Comparison of ENCODE assay signal across 9 mouse cellular contexts in the genomic region with DNA sequence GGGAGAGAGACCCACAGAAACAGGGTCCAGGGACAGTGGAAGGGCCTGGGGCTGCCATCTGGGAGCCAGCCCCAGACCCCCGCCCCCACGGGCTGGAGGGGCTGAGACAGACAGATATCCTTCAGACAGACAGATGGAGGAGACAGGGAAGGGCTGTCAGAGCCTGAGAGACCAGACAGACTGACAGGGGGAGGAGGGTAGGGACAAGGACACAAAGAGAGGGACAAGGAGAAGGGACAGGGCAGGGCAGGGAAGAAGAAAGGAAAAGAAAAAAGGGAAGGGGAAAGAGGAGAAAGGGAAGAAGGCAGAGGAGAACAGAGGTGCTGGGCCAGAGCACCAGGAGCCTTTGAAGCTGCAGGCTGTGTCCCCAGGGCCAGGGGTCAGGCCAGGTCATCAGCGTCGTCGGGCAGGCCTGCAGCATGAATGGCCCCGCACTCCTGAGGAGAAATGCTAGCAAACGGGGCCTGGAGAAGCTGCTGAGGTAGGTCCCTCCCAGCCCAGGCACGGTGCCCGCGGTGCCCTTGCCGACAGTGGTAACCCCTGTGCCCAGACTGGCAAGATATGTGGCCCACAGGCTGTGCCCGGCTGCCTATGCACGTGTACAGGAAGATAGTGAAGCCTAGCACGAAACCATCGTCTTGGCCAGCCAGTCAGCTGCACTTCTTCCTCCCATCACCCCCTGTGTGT. TPM values are rescaled to one million over a fixed set of nuclear protein-coding genes. Genes with fewer than 3 reads are reported as not detected.
DNase-seq lines count a peak whose midpoint lies in the region; ATAC-seq and TF ChIP-seq lines count a peak whose summit lies in the region.
"Had no signal": no experiment of that assay in that cellular context is flagged by ENCODE, and none has a peak within 500 bp of the region (broad histone marks: within the 10 kb centered on the region; RNA-seq: fewer than 3 reads in every experiment).

No protein-coding gene starts in this region.

- H3K4me3 ChIP-seq in intestine, embryonic 15.5 days (replicated peaks), result peak overlapping the region; percentile 38
- peak overlapping the region; percentile 17 for H3K4me3 ChIP-seq in stomach, postnatal 0 days (ENCODE audit: low read depth, low read length)
- H3K4me3 ChIP-seq: liver, embryonic 13.5 days had no signal

- peaks cover 34% of the 10 kb centered on the region for H3K4me1 ChIP-seq in intestine, embryonic 15.5 days (replicated peaks)
- peaks cover 8% of the 10 kb centered on the region for H3K4me1 ChIP-seq in stomach, postnatal 0 days (replicated peaks; ENCODE audit: control insufficient read depth, insufficient read depth)
- H3K4me1 ChIP-seq: liver, embryonic 13.5 days had no signal

- no peak for TF ChIP-seq EP300 in stomach, postnatal 0 days (optimal IDR thresholded peaks at IDR 0.05)

- no peak for ATAC-seq in intestine, embryonic 15.5 days
- no peak for ATAC-seq in stomach, postnatal 0 days (ENCODE audit: low FRiP score, low TSS enrichment)

- DNase-seq in adrenal gland, postnatal 10 days, result peak; percentile 60
- DNase-seq in adrenal gland, postnatal 4 days (ENCODE audit: low spot score in 2 of 2), result no peak
- DNase-seq in ovary, postnatal 36 days (ENCODE audit: low spot score), result peak; percentile 57
- no peak for DNase-seq in ovary, postnatal 14 days (ENCODE audit: low spot score)
- peak; percentile 10 for DNase-seq in stomach, postnatal 0 days (ENCODE audit: low spot score)
- DNase-seq in layer of hippocampus, adult 8-10 months (ENCODE audit: low spot score in 2 of 2), result no peak
- DNase-seq in c-Kit-positive CD71-positive TER-119-positive erythroid progenitor cells, embryonic 14.5 days (ENCODE audit: low spot score), result no peak
- DNase-seq: liver, embryonic 13.5 days had no signal

- no peak for TF ChIP-seq CTCF in stomach, postnatal 0 days (IDR thresholded peaks at IDR 0.05; ENCODE audit: low read depth)

- H3K9ac ChIP-seq in intestine, embryonic 15.5 days, result peak overlapping the region; percentile 52
- H3K9ac ChIP-seq in stomach, postnatal 0 days (ENCODE audit: low read length), result peak overlapping the region; percentile 57
- H3K9ac ChIP-seq: liver, embryonic 13.5 days had no signal

- no peaks in the 10 kb centered on the region for H3K27me3 ChIP-seq in intestine, embryonic 15.5 days (replicated peaks)
- no peaks in the 10 kb centered on the region for H3K27me3 ChIP-seq in stomach, postnatal 0 days (ENCODE audit: control insufficient read depth, insufficient read depth, low read length)
- H3K27me3 ChIP-seq: liver, embryonic 13.5 days had no signal

- no peaks in the 10 kb centered on the region for H3K36me3 ChIP-seq in intestine, embryonic 15.5 days
- no peaks in the 10 kb centered on the region for H3K36me3 ChIP-seq in stomach, postnatal 0 days (ENCODE audit: control insufficient read depth, insufficient read depth, low read length)
- H3K36me3 ChIP-seq: liver, embryonic 13.5 days had no signal

- H3K9me3 ChIP-seq in intestine, embryonic 15.5 days, result no peaks in the 10 kb centered on the region
- H3K9me3 ChIP-seq in stomach, postnatal 0 days (ENCODE audit: control insufficient read depth, low read length), result no peaks in the 10 kb centered on the region
- H3K9me3 ChIP-seq: liver, embryonic 13.5 days had no signal

- H3K4me2 ChIP-seq in intestine, embryonic 15.5 days (replicated peaks), result peak overlapping the region; percentile 63
- peak overlapping the region; percentile 40 for H3K4me2 ChIP-seq in stomach, postnatal 0 days (replicated peaks; ENCODE audit: low read depth)
- H3K4me2 ChIP-seq: liver, embryonic 13.5 days had no signal

- WGBS in intestine, embryonic 15.5 days, result 29% methylated on average over 15 of the region's 15 CpGs
- WGBS in stomach, postnatal 0 days, result 38% methylated on average over 15 of the region's 15 CpGs

- H3K27ac ChIP-seq in intestine, embryonic 15.5 days, result peak overlapping the region; percentile 90
- peak overlapping the region; percentile 97 for H3K27ac ChIP-seq in stomach, postnatal 0 days (replicated peaks)
- H3K27ac ChIP-seq: liver, embryonic 13.5 days had no signal

RNA-seq across cellular contexts. Expression of a gene that starts 11.4 kb away (rescaled TPM):
- total RNA-seq in adrenal gland, postnatal 10 days (2021), result 10 to 100 TPM; 26.7 to 39.3 TPM
- total RNA-seq in adrenal gland, postnatal 4 days (2021), result 10 to 100 TPM; 25.1 to 43.0 TPM
- 130 and 145 TPM in 2 replicates for polyA plus RNA-seq in intestine, embryonic 15.5 days (2015; fragmentation: Nextera tagmentation; extraction: Ambion mirVana)
- 107 and 110 TPM in 2 replicates for polyA plus RNA-seq in stomach, postnatal 0 days (2015; fragmentation: Nextera tagmentation; extraction: Ambion mirVana)
- 10 to 100 TPM in 2 of 4 experiments, 1 to 10 TPM in 2; 2.2 to 18.3 (median 8.4) TPM for total RNA-seq in layer of hippocampus, adult 8-10 months (2022)

RNA-seq across cellular contexts. Expression of a gene that starts 26.6 kb away (rescaled TPM):
- total RNA-seq in adrenal gland, postnatal 10 days (2021), result 1,000 to 10,000 TPM in 1 of 2 experiments, 100 to 1,000 TPM in 1; 272 to 1,179 TPM
- 100 to 1,000 TPM; 118 to 299 TPM for total RNA-seq in adrenal gland, postnatal 4 days (2021)
- 1.4 and 4.3 TPM in 2 replicates for polyA plus RNA-seq in intestine, embryonic 15.5 days (2015; fragmentation: Nextera tagmentation; extraction: Ambion mirVana)
- 8.0 and 11.7 TPM in 2 replicates for polyA plus RNA-seq in stomach, postnatal 0 days (2015; fragmentation: Nextera tagmentation; extraction: Ambion mirVana)
- 1 to 10 TPM in 2 of 4 experiments, not detected in 2; 1.2 to 3.8 TPM for total RNA-seq in layer of hippocampus, adult 8-10 months (2022)

RNA-seq across cellular contexts. Expression of a gene that starts 30.4 kb away (rescaled TPM):
- 100 to 1,000 TPM; 196 to 793 TPM for total RNA-seq in adrenal gland, postnatal 10 days (2021)
- 100 to 1,000 TPM in 1 of 2 experiments, 10 to 100 TPM in 1; 79.5 to 219 TPM for total RNA-seq in adrenal gland, postnatal 4 days (2021)
- 4.8 and 4.9 TPM in 2 replicates for polyA plus RNA-seq in intestine, embryonic 15.5 days (2015; fragmentation: Nextera tagmentation; extraction: Ambion mirVana)
- polyA plus RNA-seq in stomach, postnatal 0 days (2015; fragmentation: Nextera tagmentation; extraction: Ambion mirVana), result 19.1 and 19.6 TPM in 2 replicates
- 1 to 10 TPM; 1.2 to 4.9 (median 2.7) TPM for total RNA-seq in layer of hippocampus, adult 8-10 months (2022)

RNA-seq across cellular contexts. Expression of a gene that starts 37.4 kb away (rescaled TPM):
- total RNA-seq in adrenal gland, postnatal 10 days (2021), result not detected
- not detected for total RNA-seq in adrenal gland, postnatal 4 days (2021)
- polyA plus RNA-seq in intestine, embryonic 15.5 days (2015; fragmentation: Nextera tagmentation; extraction: Ambion mirVana), result 5.4 and 5.6 TPM in 2 replicates
- 70.7 and 78.9 TPM in 2 replicates for polyA plus RNA-seq in stomach, postnatal 0 days (2015; fragmentation: Nextera tagmentation; extraction: Ambion mirVana)
- 1 to 10 TPM in 2 of 4 experiments, under 1 TPM in 1, not detected in 1; 0.29 to 2.3 (median 1.9) TPM for total RNA-seq in layer of hippocampus, adult 8-10 months (2022)
- polyA plus RNA-seq: liver, embryonic 13.5 days had no signal

Comparison
In these comparisons a context has a peak if more than half of its experiments do, and no peak if none do; other contexts are left out.
1. DNase-seq: peak in adrenal gland, postnatal 10 days (single experiment), ovary, postnatal 36 days (single experiment) and stomach, postnatal 0 days (single experiment); none in adrenal gland, postnatal 4 days (0 of 2), ovary, postnatal 14 days (single experiment), layer of hippocampus, adult 8-10 months (0 of 2) and c-Kit-positive CD71-positive TER-119-positive erythroid progenitor cells, embryonic 14.5 days (single experiment).
2. RNA of a gene that starts 26.6 kb away (total RNA-seq): 272 to 1,179 TPM in adrenal gland, postnatal 10 days and 118 to 299 TPM in adrenal gland, postnatal 4 days; 1.2 to 3.8 TPM in layer of hippocampus, adult 8-10 months; every median in the first group is over 10 times any median in the second.
3. RNA of a gene that starts 30.4 kb away (total RNA-seq): 196 to 793 TPM in adrenal gland, postnatal 10 days and 79.5 to 219 TPM in adrenal gland, postnatal 4 days; 1.2 to 4.9 TPM in layer of hippocampus, adult 8-10 months; every median in the first group is over 10 times any median in the second.